Mouse (Mus musculus) neural tube, embryonic 12.5 days (tissue): ENCODE measurements at regions not wholly inside any gene's neighbourhood (a gene's known extent, or its start where the extent isn't known, plus 50 kb on each side); places are given as distances from the start of the nearest gene placed in this dataset.
"Not testable (repeated sequence)": the region's sequence is repeated elsewhere in the genome, so short reads cannot be mapped to it uniquely, and the experiment has no call there.

Experiments
- ATAC-seq: fragments of 200-750 bp; cut with Nextera tagmentation; 2 replicates; pipeline ENCODE4 v1.8.0; 2017; ENCODE audit warnings: low read depth, mild to moderate bottlenecking, moderate TSS enrichment, moderate library complexity; ENCODE audit not compliant: low FRiP score
- H3K27ac ChIP-seq: fragments of 300-500 bp; sonication (generic); 2 replicates; pipeline ENCODE4 v1.5.1; 2016
- H3K27me3 ChIP-seq: fragments of 300-500 bp; sonication (generic); replicated peaks from 2 replicates; pipeline ENCODE4 v1.6.1; 2016; ENCODE audit warnings: mild to moderate bottlenecking
- H3K36me3 ChIP-seq: fragments of 300-500 bp; sonication (generic); 2 replicates; pipeline ENCODE4 v1.6.1; 2016; ENCODE audit warnings: mild to moderate bottlenecking
- H3K4me1 ChIP-seq: fragments of 300-500 bp; sonication (generic); 2 replicates; pipeline ENCODE4 v1.6.1; 2016
- H3K4me2 ChIP-seq: fragments of 300-500 bp; sonication (generic); replicated peaks from 2 replicates; pipeline ENCODE4 v1.6.1; 2016; ENCODE audit warnings: mild to moderate bottlenecking
- H3K4me3 ChIP-seq: fragments of 300-500 bp; sonication (generic); 2 replicates; pipeline ENCODE4 v1.5.1; 2016
- H3K9ac ChIP-seq: fragments of 300-500 bp; sonication (generic); 2 replicates; pipeline ENCODE4 v1.6.1; 2016; ENCODE audit warnings: mild to moderate bottlenecking
- H3K9me3 ChIP-seq: fragments of 300-500 bp; sonication (generic); 2 replicates; pipeline ENCODE4 v1.6.1; 2016; ENCODE audit warnings: mild to moderate bottlenecking
- WGBS: fragments of 180-500 bp; shearing (Covaris S2); methylation state at CpG from one replicate; pipeline ENCODE4 v1.1.7; 2016; 5-methylcytosine and 5-hydroxymethylcytosine counted together

DNA sequence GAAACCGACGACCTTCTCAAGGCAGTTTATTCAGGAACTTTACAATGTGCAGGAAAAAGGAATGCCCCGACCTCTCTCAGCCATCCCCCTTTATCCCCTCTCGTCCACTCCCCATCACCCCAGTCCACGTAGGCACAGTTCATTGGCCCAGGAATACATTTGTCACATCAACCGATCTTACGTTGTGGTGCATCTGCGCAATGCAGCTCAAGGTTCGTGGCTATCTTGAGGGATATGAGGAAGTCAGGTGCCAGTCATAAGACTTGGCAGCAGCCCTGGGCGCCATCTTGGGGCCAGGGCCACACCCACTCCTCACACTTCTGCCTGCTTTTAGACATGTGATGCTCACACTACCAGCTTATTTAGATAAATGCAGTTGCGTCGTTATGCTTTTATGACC lies 106.8 kb upstream of the Arid1b start:
- WGBS, result 91% methylated on average over 12 of the region's 12 CpGs
- H3K27me3 ChIP-seq, H3K36me3 ChIP-seq, H3K9me3 ChIP-seq, H3K27ac ChIP-seq, H3K4me3 ChIP-seq, H3K9ac ChIP-seq, ATAC-seq, H3K4me1 ChIP-seq, H3K4me2 ChIP-seq: not testable (repeated sequence)

DNA sequence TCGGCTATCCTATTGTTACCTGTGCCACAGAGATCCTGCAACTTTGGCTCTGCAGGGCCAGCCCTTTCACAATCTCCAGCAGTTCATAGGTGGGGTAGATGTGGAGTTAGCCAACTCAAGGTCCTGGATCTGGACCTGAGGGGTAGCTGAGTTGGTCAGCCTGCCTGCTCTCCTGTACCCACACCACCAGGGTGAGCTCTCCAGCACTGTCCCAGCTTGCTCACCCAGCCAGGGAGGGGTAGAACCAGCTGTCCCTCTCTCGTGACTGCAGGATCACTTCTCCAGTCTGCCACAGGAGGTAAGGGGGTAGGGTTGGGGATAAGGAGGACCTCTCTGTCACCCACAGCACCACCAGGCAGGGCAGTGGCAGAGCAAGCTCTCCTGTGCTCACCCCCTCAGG lies 104.6 kb upstream of the Arid1b start:
- Histone ChIP-seq H3K4me3 (no peak overlapping the region), H3K36me3 (no peaks in the 10 kb centered on the region), H3K27me3 (no peaks in the 10 kb centered on the region), H3K27ac (no peak overlapping the region), H3K4me1 (no peaks in the 10 kb centered on the region), H3K9me3 (no peaks in the 10 kb centered on the region), H3K9ac (no peak overlapping the region), H3K4me2 (no peak overlapping the region)
- ATAC-seq, result no peak
- WGBS, result 63% methylated on average over 2 of the region's 2 CpGs

DNA sequence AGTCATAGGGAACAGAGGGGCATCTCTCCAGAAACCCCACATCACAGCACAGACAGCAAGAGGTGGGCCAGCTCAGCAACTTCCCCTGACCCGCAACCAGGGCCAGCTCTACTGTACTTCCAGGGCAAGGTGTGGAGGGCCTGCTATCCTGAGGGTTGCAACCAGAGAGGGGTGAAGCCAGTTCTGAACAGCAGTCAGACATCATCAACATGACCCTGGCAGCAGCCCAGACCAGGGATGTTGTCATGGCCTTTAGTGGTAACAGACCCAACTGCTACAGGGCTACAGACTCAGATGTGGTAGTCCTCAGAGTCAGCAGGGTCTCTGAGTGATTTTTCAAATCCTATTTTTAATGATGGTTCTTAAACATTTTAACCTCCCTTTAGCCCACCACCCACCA lies 104.0 kb upstream of the Arid1b start:
- no peaks in the 10 kb centered on the region for H3K9me3 ChIP-seq
- WGBS, result 96% methylated on average over 1 of the region's 1 CpGs
- H3K27me3 ChIP-seq, result no peaks in the 10 kb centered on the region
- no peak for ATAC-seq
- H3K4me2 ChIP-seq, result no peak overlapping the region
- H3K4me1 ChIP-seq, result no peaks in the 10 kb centered on the region
- H3K4me3 ChIP-seq, result no peak overlapping the region
- no peak overlapping the region for H3K27ac ChIP-seq
- no peaks in the 10 kb centered on the region for H3K36me3 ChIP-seq
- H3K9ac ChIP-seq, result no peak overlapping the region

DNA sequence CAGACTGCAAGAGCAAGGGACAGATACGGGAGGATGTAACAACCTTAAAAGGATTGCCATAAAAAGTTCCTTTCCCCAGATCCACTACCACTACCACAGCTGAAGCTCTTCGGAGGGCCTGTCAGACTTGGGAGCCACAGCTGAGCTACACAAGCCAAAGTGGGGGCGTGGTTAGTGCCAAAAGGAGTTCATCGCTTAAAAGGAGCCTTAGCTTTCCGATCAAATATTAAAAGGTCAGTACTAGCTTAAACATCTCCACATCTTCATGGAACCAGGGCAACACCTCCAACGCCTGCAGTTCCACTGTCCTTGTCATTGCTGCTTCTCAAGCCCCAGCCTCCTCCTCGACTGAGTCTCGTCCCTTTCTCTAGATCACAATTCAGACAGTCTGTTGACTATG lies 102.6 kb upstream of the Arid1b start:
- 92% methylated on average over 8 of the region's 8 CpGs for WGBS

DNA sequence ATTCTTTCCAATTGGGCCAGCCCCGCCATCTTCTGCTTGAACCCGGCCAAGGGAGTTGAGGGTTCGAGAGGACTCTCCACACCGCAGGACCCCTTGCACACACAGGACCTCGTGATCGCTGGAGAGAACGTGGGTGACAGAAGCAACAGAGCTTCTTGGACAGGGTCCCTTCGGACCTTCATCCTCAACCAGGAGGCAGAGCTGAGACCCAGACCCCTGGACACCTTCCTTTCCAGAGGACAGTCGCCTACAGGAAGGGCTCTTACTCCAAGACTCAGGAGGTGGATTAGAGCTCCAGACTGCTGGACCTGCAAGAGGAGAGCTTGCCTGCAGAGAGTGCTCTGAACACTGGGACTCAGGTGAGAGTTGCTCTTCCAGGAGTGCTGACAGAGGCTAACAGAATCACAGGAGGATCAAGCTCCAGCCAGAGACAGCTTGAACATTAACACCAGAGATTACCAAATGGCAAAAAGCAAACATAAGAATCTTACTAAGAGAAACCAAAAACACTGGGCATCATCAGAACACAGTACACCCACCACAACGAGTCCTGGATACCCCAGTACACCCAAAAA lies 99.3 kb upstream of the Arid1b start:
- H3K9ac ChIP-seq, H3K36me3 ChIP-seq, H3K4me3 ChIP-seq, H3K4me1 ChIP-seq, H3K4me2 ChIP-seq, H3K9me3 ChIP-seq, ATAC-seq, H3K27me3 ChIP-seq, H3K27ac ChIP-seq: not testable (repeated sequence)
- 91% methylated on average over 10 of the region's 10 CpGs for WGBS

More for the DNA sequence above, 102.6 kb upstream of the Arid1b start:
- Histone ChIP-seq H3K4me1 (no peaks in the 10 kb centered on the region), H3K4me3 (no peak overlapping the region), H3K36me3 (no peaks in the 10 kb centered on the region), H3K27me3 (no peaks in the 10 kb centered on the region), H3K9ac (no peak overlapping the region), H3K4me2 (no peak overlapping the region), H3K27ac (no peak overlapping the region), H3K9me3 (no peaks in the 10 kb centered on the region)
- no peak for ATAC-seq

DNA sequence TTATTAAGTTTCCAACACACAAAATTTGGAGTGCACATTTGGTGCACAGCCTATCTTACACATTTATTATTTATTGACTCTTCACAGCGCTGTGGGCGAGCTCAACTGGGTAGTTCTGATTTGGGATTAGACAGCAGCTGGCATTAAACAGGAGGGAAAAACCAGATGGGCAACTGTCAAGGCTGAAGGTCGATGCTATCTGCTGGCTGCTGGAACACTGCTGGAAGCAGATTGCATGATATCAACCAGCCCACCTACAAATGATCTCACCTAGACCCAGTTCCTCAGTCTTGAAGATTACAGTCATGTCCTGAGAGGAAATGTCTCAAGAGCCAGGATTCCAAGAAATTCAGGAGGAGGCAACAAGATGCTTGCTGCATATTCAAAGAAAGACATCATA lies 91.0 kb upstream of the Arid1b start:
- H3K27ac ChIP-seq, result no peak overlapping the region
- 81% methylated on average over 3 of the region's 3 CpGs for WGBS

DNA sequence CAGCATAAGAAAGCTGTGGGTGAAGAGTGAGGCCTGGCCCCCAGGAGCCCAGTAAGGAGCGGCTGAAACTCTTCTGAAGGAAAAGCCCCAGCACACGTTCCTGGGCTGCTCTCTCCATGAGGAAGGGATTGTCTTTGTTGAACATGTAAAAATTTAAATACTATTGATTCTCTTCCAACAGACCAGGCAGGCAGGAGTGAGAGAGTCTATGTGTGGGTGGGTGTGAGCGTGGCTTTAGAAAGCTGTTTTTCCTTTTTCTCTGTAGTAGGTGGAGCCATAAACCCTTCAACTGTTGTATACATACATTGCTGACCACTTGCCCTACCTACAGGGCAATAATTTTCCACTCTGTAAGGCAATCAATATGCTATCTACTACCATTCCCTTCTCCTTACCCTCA lies 87.6 kb upstream of the Arid1b start:
- no peak overlapping the region for H3K9ac ChIP-seq
- 0 out of 2 replicates have a peak overlapping the region, but pooled peaks have one; percentile 37 for H3K27ac ChIP-seq
- ATAC-seq, result no peak
- no peaks in the 10 kb centered on the region for H3K36me3 ChIP-seq
- no peak overlapping the region for H3K4me3 ChIP-seq
- H3K4me1 ChIP-seq, result peaks cover 9% of the 10 kb centered on the region
- H3K9me3 ChIP-seq, result no peaks in the 10 kb centered on the region
- WGBS, result 32% methylated on average over 3 of the region's 3 CpGs
- H3K4me2 ChIP-seq, result peak overlapping the region; percentile 60; the same call in 1 of the 2 replicates
- no peaks in the 10 kb centered on the region for H3K27me3 ChIP-seq

More for the DNA sequence above, 91.0 kb upstream of the Arid1b start:
- Histone ChIP-seq H3K9me3 (no peaks in the 10 kb centered on the region), H3K4me3 (no peak overlapping the region), H3K9ac (no peak overlapping the region), H3K36me3 (no peaks in the 10 kb centered on the region), H3K4me2 (no peak overlapping the region), H3K27me3 (no peaks in the 10 kb centered on the region), H3K4me1 (peaks cover 9% of the 10 kb centered on the region)
- no peak for ATAC-seq

DNA sequence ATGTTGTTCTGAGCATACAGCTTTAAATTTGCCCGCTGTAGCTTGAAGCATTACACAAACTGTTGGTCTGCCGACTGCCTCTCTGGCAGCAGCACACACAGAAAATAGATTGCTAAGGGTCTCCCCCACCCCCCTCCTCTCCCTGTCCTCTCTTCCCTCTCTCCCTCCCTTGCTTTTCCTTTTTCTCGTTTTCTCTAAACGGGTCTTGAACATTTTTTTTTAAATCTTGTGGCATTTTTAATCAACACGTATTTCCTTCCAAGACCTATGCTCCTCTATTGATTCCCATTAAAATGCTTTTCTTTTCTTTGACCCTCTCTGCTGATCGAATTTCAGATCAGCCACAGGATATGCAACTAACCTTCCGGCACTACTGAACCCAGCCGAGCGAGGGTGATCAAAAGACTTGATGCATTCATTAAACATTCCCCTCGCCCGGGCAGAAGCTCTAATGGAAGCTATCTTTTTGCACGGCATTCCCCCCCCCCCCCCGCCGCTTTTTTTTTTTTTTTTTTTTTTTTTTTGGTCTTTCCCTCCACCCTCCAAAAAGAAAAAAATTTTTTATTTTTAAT lies 86.9 kb upstream of the Arid1b start:
- no peaks in the 10 kb centered on the region for H3K36me3 ChIP-seq
- 0% methylated on average over 14 of the region's 14 CpGs for WGBS
- no peaks in the 10 kb centered on the region for H3K9me3 ChIP-seq
- no peaks in the 10 kb centered on the region for H3K27me3 ChIP-seq
- H3K4me1 ChIP-seq, result peaks cover 9% of the 10 kb centered on the region
- ATAC-seq, result peak; percentile 79
- H3K27ac ChIP-seq, result peak overlapping the region; percentile 53; the same call in 1 of the 2 replicates
- H3K4me2 ChIP-seq, result peak overlapping the region; percentile 60
- H3K4me3 ChIP-seq, result peak overlapping the region; percentile 48; the same call in 1 of the 2 replicates
- H3K9ac ChIP-seq, result 0 out of 2 replicates have a peak overlapping the region, but pooled peaks have one; percentile 17

DNA sequence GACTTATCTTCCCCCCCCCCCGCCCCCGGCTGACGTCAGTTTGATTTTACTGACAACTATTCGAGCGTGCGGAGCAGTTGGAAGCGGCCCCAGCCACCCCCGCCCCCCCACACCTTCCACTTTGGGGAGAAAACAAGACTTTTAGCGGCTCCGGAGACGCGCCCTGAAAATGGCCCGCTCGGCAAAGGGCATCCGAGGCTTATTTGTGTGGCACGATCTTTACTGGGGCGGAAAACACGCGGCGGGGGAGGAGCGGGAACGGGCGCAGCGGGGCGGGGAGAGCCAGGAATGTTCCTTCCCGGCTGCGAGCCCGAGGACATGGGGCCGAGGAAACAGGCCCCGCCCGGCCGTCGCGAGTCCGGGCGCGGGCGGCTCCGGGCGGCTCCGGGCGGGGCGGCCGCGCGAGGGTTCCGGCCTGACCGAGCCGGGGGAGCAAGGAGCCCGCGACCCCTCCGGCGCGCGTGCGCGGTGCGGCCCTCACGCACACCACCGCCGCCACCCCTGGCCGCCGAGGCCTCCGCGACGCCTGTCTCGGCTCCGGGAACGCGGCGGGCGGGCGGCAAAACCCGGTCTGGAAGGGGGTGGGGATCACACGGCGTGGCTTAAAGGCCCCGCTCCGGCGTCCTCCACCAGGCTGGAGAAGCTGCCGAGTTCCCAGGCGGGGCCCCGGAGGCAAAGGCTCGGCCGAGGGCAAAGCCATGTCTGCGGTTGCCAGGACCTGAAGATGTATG lies 86.1 kb upstream of the Arid1b start:
- peak; percentile 95 for ATAC-seq
- H3K4me2 ChIP-seq, result peak overlapping the region; percentile 60
- peak overlapping the region; percentile 78 for H3K9ac ChIP-seq
- no peaks in the 10 kb centered on the region for H3K36me3 ChIP-seq
- peak overlapping the region; percentile 48 for H3K4me3 ChIP-seq
- no peaks in the 10 kb centered on the region for H3K9me3 ChIP-seq
- peak overlapping the region; percentile 96 for H3K27ac ChIP-seq
- no peaks in the 10 kb centered on the region for H3K27me3 ChIP-seq
- under 1% methylated on average over 85 of the region's 85 CpGs for WGBS
- peaks cover 9% of the 10 kb centered on the region for H3K4me1 ChIP-seq

DNA sequence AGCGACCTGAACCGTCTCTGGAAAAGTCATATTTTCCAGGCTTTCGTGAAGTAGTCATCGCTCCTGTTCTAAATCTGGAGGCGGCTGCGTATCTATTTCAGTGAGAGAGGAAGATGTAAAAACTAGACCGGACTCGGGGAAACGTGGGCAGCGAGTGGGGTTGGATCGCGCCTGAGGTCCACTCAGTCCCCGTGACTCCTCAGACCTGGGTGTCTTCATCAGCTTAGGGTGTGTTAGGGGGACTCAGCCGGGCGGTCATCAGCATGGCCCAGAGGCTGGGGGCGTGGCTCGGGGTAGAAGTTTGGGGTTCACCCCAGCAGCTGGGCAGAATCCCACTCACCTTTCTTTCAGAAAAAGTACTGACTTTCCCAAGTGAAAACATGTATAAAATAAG lies 85.6 kb upstream of the Arid1b start:
- peak; percentile 57 for ATAC-seq
- Histone ChIP-seq H3K9ac (peak overlapping the region; percentile 78), H3K4me3 (peak overlapping the region; percentile 48), H3K9me3 (no peaks in the 10 kb centered on the region), H3K36me3 (no peaks in the 10 kb centered on the region), H3K4me2 (peak overlapping the region; percentile 60), H3K27ac (peak overlapping the region; percentile 96), H3K27me3 (no peaks in the 10 kb centered on the region), H3K4me1 (peaks cover 9% of the 10 kb centered on the region)
- WGBS, result 1% methylated on average over 17 of the region's 17 CpGs

DNA sequence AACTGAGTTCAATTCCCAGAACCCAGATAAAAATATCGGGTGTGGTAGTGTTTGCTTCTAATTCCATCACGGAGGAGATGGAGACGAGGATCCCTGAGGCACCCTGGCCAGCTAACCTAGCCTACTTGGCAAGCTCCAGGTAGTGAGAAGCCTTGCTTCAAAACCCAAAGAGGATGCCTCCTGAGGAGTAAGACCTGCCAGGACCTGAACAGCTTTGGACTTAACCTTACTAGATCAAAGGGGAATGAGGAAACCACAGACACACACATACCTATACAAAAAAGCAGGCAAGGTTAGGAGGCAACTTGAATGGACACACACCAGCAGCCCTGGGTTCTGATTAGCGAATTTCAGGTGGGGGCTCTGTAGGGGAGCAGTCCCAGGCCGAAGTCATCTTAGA lies 84.0 kb upstream of the Arid1b start:
- no peak overlapping the region for H3K4me3 ChIP-seq
- no peaks in the 10 kb centered on the region for H3K36me3 ChIP-seq
- ATAC-seq, result no peak
- no peak overlapping the region for H3K9ac ChIP-seq
- H3K9me3 ChIP-seq, result no peaks in the 10 kb centered on the region
- H3K27me3 ChIP-seq, result no peaks in the 10 kb centered on the region
- no peak overlapping the region for H3K4me2 ChIP-seq
- peaks cover 9% of the 10 kb centered on the region for H3K4me1 ChIP-seq
- WGBS, result 83% methylated on average over 5 of the region's 5 CpGs
- no peak overlapping the region for H3K27ac ChIP-seq

DNA sequence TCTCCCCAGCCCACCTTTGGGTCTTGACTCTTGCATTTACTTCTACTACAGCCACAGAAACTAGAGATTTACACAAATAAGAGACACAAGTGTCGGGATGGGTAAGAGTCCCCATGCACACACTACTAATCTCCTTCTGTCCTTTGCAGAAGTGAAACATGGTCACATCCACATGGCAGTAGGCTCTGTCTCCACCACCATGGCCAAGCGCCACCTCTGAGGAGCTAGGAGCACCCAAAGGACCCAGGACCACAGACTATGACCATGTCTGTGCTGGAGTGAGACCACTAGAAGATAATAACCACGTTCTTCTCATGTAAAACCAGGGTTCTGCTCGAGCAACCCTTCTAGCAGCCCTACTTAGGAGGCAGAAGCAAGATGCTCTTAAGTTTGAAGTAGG lies 81.1 kb upstream of the Arid1b start:
- Histone ChIP-seq H3K9ac (no peak overlapping the region), H3K9me3 (no peaks in the 10 kb centered on the region), H3K27ac (no peak overlapping the region), H3K36me3 (no peaks in the 10 kb centered on the region), H3K4me3 (no peak overlapping the region), H3K4me1 (no peaks in the 10 kb centered on the region), H3K27me3 (no peaks in the 10 kb centered on the region), H3K4me2 (no peak overlapping the region)
- ATAC-seq, result no peak
- WGBS, result 84% methylated on average over 4 of the region's 4 CpGs
